Mouse (Mus musculus) G1E (cell line): ENCODE measurements at regions not wholly inside any gene's neighbourhood (a gene's known extent, or its start where the extent isn't known, plus 50 kb on each side); places are given as distances from the start of the nearest gene placed in this dataset.

Source experiments
- CTCF ChIP-seq: IDR thresholded peaks from 2 replicates; pipeline ENCODE4 v1.5.1; 2012; ENCODE audit warnings: low read depth, low read length, inconsistent platforms, mixed read lengths
- GATA1 ChIP-seq: IDR thresholded peaks from 2 replicates; pipeline ENCODE4 v1.6.1; 2012; ENCODE audit warnings: borderline replicate concordance, low read length, inconsistent platforms, mixed read lengths
- GATA2 ChIP-seq: IDR thresholded peaks from 2 replicates; pipeline ENCODE4 v1.6.1; 2012; ENCODE audit warnings: low read depth, low read length, inconsistent platforms, borderline replicate concordance
- POLR2AphosphoS5 ChIP-seq: IDR thresholded peaks from 2 replicates; pipeline ENCODE4 v1.6.1; 2012; ENCODE audit warnings: low read depth, low read length, inconsistent platforms; ENCODE audit not compliant: insufficient replicate concordance
- TAL1 ChIP-seq: conservative IDR thresholded peaks from 2 replicates; pipeline ENCODE4 v1.6.1; 2012; ENCODE audit warnings: low read depth, low read length, inconsistent platforms, mixed read lengths

DNA sequence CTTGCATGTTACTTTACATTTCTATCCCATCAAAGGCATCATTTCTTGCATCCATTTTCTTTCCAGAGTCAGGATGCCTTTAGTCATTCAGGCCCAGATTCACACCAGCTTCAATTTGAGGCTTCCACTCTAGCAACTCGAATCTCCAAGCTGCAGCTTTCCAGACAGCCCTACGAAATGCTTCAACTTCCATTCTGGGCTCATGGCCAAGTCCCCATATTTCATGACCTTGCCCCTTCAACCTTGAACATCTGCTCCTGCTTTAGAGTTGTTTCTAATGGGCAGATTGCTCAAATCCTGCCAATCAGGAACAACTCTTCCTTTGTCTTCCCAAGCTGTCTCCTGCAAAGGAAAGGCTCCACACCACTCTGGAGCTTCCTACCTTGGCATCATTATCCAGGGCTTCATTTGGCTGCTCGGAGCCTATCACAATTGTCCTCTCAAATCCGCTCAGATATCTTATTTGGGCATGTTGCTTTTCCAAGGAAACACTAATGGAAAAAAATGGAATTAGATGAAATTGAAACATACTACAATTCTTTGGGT, 104.4 kb upstream of the Prr30 start:
- no peak for TF ChIP-seq CTCF
- TF ChIP-seq POLR2AphosphoS5: no peak
- TF ChIP-seq GATA1: no peak
- no peak for TF ChIP-seq GATA2
- no peak for TF ChIP-seq TAL1
